Mouse (Mus musculus): ENCODE measurements around the gene Iqch. TPM values are rescaled to one million over a fixed set of nuclear protein-coding genes. Genes with fewer than 3 reads are reported as not detected.
"Not testable (repeated sequence)": the region's sequence is repeated elsewhere in the genome, so short reads cannot be mapped to it uniquely, and the experiment has no call there.

The Iqch gene
- total and polyA plus RNA-seq, 2 experiments from 2014 or later: 0.10 to 0.14 TPM

- 68% methylated on average over 3 of the region's 3 CpGs for WGBS
- no peak overlapping the region for H3K4me3 ChIP-seq (ENCODE audit: low read depth, low read length)
- no peaks in the 10 kb centered on the region for H3K9me3 ChIP-seq (ENCODE audit: low read length)
- no peak for TF ChIP-seq CTCF (IDR thresholded peaks at IDR 0.05; ENCODE audit: low read depth)
- no peak overlapping the region for H3K4me2 ChIP-seq (ENCODE audit: low read depth)
- no peaks in the 10 kb centered on the region for H3K27me3 ChIP-seq (ENCODE audit: insufficient read depth, low read length)
- no peaks in the 10 kb centered on the region for H3K36me3 ChIP-seq (ENCODE audit: insufficient read depth)
- H3K4me1 ChIP-seq (ENCODE audit: insufficient read depth): no peaks in the 10 kb centered on the region
- H3K9ac ChIP-seq: no peak overlapping the region
- H3K27ac ChIP-seq (ENCODE audit: low read depth, low read length): no peak overlapping the region
- DNase-seq: no peak
- ATAC-seq: no peak
Measured at GRCm38 (mm10) chr9:63553628-63554027, 48.7 kb downstream of the Iqch start.

- H3K36me3 ChIP-seq (ENCODE audit: insufficient read depth); DNase-seq; H3K4me1 ChIP-seq (ENCODE audit: insufficient read depth); H3K27me3 ChIP-seq (ENCODE audit: insufficient read depth, low read length); H3K27ac ChIP-seq (ENCODE audit: low read depth, low read length); ATAC-seq; H3K9ac ChIP-seq; H3K4me2 ChIP-seq (ENCODE audit: low read depth); H3K9me3 ChIP-seq (ENCODE audit: low read length); H3K4me3 ChIP-seq (ENCODE audit: low read depth, low read length): not testable (repeated sequence)
- 86% methylated on average over 6 of the region's 6 CpGs for WGBS
Measured at GRCm38 (mm10) chr9:63550701-63551100, 51.6 kb downstream of the Iqch start.

DNA sequence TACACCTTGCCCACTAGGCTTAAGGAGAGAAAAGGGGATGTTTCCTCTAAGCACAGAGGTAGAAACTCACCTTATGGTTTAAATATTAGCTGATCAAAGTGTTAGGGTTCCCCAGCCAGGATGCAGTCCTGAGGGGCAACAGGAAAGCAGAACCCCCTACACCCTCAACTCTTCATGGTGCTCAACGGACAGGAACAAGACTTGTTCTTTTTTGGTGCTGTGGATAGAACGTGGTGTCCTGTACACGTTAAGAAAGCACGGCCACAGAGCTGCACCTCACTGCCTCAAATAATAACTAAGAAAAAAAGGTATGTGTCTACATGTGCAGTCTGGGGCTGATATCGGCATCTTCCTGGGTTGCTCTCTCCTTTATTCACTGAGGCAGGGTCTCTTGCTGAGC is 53.3 kb downstream of the Iqch start:
- no peak overlapping the region for H3K27ac ChIP-seq (ENCODE audit: low read depth, low read length)
- ATAC-seq (no peak), DNase-seq (no peak)
- H3K9ac ChIP-seq: no peak overlapping the region
- no peak overlapping the region for H3K4me2 ChIP-seq (ENCODE audit: low read depth)
- H3K4me1 ChIP-seq (ENCODE audit: insufficient read depth): no peaks in the 10 kb centered on the region
- no peak for TF ChIP-seq CTCF (IDR thresholded peaks at IDR 0.05; ENCODE audit: low read depth)
- 88% methylated on average over 5 of the region's 5 CpGs for WGBS
- no peaks in the 10 kb centered on the region for H3K27me3 ChIP-seq (ENCODE audit: insufficient read depth, low read length)
- no peaks in the 10 kb centered on the region for H3K9me3 ChIP-seq (ENCODE audit: low read length)
- no peaks in the 10 kb centered on the region for H3K36me3 ChIP-seq (ENCODE audit: insufficient read depth)
- H3K4me3 ChIP-seq (ENCODE audit: low read depth, low read length): no peak overlapping the region

DNA sequence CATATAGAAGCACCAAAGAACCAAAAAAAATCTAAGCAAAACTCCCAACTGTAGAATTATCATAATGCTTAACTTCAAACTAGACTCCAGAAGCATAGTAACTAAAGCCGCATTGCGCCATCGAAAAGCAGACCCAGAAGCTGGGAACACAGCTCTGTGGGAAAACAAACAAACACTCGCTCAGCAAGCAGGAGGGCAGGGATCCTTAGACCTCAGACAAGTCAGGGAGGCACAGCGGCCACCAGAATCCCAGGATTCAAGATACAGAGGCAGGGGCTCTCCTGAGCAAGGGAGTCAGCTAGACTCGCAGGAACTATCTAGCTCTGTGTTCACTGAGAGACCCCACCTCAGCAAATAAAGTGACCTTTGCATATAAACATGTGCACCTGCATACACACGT is 60.4 kb downstream of the Iqch start:
- DNase-seq (no peak), ATAC-seq (no peak)
- Histone ChIP-seq H3K9me3 (ENCODE audit: low read length) (no peaks in the 10 kb centered on the region), H3K36me3 (ENCODE audit: insufficient read depth) (no peaks in the 10 kb centered on the region), H3K27ac (ENCODE audit: low read depth, low read length) (no peak overlapping the region), H3K4me1 (ENCODE audit: insufficient read depth) (no peaks in the 10 kb centered on the region), H3K27me3 (ENCODE audit: insufficient read depth, low read length) (no peaks in the 10 kb centered on the region), H3K4me2 (ENCODE audit: low read depth) (no peak overlapping the region), H3K9ac (no peak overlapping the region), H3K4me3 (ENCODE audit: low read depth, low read length) (no peak overlapping the region)
- WGBS: 75% methylated on average over 7 of the region's 7 CpGs
- TF ChIP-seq CTCF (IDR thresholded peaks at IDR 0.05; ENCODE audit: low read depth): no peak

DNA sequence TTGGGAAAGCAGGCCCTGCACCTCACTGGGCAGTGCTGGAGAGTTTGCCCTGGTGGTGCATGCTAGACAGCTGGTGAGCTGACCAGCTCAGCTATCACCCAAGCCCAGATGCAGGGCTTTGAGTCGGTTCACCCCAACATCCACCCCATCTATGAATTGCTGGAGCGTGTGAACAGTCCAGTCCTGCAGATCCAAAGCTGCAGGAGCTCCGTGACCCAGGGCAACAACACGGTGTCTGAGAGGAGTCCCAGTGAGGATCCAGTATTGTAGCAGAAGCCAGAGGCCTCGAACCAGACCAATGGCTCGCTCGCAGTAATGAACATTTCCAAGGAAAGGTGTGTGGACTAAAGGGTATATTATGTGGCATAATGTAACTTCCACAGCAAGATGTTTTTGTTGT is 61.0 kb downstream of the Iqch start:
- no peak for ATAC-seq
- 84% methylated on average over 7 of the region's 7 CpGs for WGBS
- H3K4me3 ChIP-seq (ENCODE audit: low read depth, low read length): no peak overlapping the region
- H3K4me1 ChIP-seq (ENCODE audit: insufficient read depth): no peaks in the 10 kb centered on the region
- no peak overlapping the region for H3K27ac ChIP-seq (ENCODE audit: low read depth, low read length)
- no peak for TF ChIP-seq CTCF (IDR thresholded peaks at IDR 0.05; ENCODE audit: low read depth)
- no peak overlapping the region for H3K4me2 ChIP-seq (ENCODE audit: low read depth)
- no peak for DNase-seq
- no peak overlapping the region for H3K9ac ChIP-seq
- H3K9me3 ChIP-seq (ENCODE audit: low read length): no peaks in the 10 kb centered on the region
- H3K36me3 ChIP-seq (ENCODE audit: insufficient read depth): no peaks in the 10 kb centered on the region
- H3K27me3 ChIP-seq (ENCODE audit: insufficient read depth, low read length): no peaks in the 10 kb centered on the region

DNA sequence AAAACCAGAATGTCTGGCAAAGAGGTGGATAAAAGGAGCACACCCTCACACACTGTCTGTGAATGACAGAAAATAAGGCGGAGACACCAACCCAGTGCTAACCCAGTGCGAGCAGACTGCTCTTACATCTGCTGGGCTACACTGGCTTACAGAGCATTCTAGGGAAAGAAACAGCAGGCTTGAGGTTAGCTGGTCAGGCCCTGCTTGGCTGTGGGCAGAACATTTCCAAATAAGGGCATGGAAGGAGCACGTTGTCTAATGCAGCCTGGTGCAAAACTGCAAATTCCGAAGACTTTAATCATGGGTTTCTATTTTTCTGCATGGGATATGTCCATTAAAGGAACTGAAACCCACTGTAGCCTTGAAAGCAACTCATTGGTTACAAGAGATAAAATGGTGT is 64.8 kb downstream of the Iqch start:
- no peaks in the 10 kb centered on the region for H3K36me3 ChIP-seq (ENCODE audit: insufficient read depth)
- no peak overlapping the region for H3K4me2 ChIP-seq (ENCODE audit: low read depth)
- ATAC-seq (no peak), DNase-seq (no peak)
- no peak overlapping the region for H3K9ac ChIP-seq
- H3K9me3 ChIP-seq (ENCODE audit: low read length): no peaks in the 10 kb centered on the region
- no peak overlapping the region for H3K27ac ChIP-seq (ENCODE audit: low read depth, low read length)
- H3K4me3 ChIP-seq (ENCODE audit: low read depth, low read length): no peak overlapping the region
- no peaks in the 10 kb centered on the region for H3K27me3 ChIP-seq (ENCODE audit: insufficient read depth, low read length)
- 88% methylated on average over 4 of the region's 4 CpGs for WGBS
- 0 out of 2 replicates have a peak, but pooled peaks cover 6% of the 10 kb centered on the region for H3K4me1 ChIP-seq (ENCODE audit: insufficient read depth)
- TF ChIP-seq CTCF (IDR thresholded peaks at IDR 0.05; ENCODE audit: low read depth): no peak

GRCm38 (mm10) chr9:63535042-63535441 is 67.3 kb downstream of the Iqch start:
- 12% methylated on average over 6 of the region's 6 CpGs for WGBS
- H3K9me3 ChIP-seq (ENCODE audit: low read length): no peaks in the 10 kb centered on the region
- DNase-seq (peak; percentile 75), ATAC-seq (peak; percentile 76)
- H3K4me3 ChIP-seq (ENCODE audit: low read depth, low read length): no peak overlapping the region
- no peaks in the 10 kb centered on the region for H3K36me3 ChIP-seq (ENCODE audit: insufficient read depth)
- TF ChIP-seq CTCF (IDR thresholded peaks at IDR 0.05; ENCODE audit: low read depth): 0 out of 2 replicates have a peak, but pooled peaks have one; percentile 4
- H3K4me1 ChIP-seq (ENCODE audit: insufficient read depth): 0 out of 2 replicates have a peak, but pooled peaks cover 6% of the 10 kb centered on the region
- H3K4me2 ChIP-seq (ENCODE audit: low read depth): peak overlapping the region; percentile 18; the same call in 1 of the 2 replicates
- peak overlapping the region; percentile 70 for H3K27ac ChIP-seq (ENCODE audit: low read depth, low read length)
- H3K9ac ChIP-seq: no peak overlapping the region
- no peaks in the 10 kb centered on the region for H3K27me3 ChIP-seq (ENCODE audit: insufficient read depth, low read length)
